Mouse (Mus musculus): ENCODE measurements around the gene Sgsm2. TPM values are rescaled to one million over a fixed set of nuclear protein-coding genes. Genes with fewer than 3 reads are reported as not detected.
"Not testable (repeated sequence)": the region's sequence is repeated elsewhere in the genome, so short reads cannot be mapped to it uniquely, and the experiment has no call there.

The Sgsm2 gene
- total RNA-seq, 4 experiments from 2014 or later: 80.5 to 93.7 (median 88.2) TPM

- DNase-seq (ENCODE audit: low spot score in 2 of 2): peak; percentile 54 to 64
These were observed 67.0 kb downstream of the Sgsm2 start for GRCm38 (mm10) chr11:74829812-74830211.

- DNase-seq (ENCODE audit: low spot score in 2 of 2): no peak
These were observed 67.8 kb downstream of the Sgsm2 start for GRCm38 (mm10) chr11:74828965-74829550.

GRCm38 (mm10) chr11:74828404-74828931 lies 68.4 kb downstream of the Sgsm2 start:
- DNase-seq (ENCODE audit: low spot score in 2 of 2): no peak

- DNase-seq (ENCODE audit: low spot score in 2 of 2): no peak
These were observed 69.0 kb downstream of the Sgsm2 start for GRCm38 (mm10) chr11:74827791-74828403.

GRCm38 (mm10) chr11:74826702-74827101 lies 70.2 kb downstream of the Sgsm2 start:
- no peak for DNase-seq (ENCODE audit: low spot score in 2 of 2)

GRCm38 (mm10) chr11:74826151-74826550 lies 70.7 kb downstream of the Sgsm2 start:
- no peak for DNase-seq (ENCODE audit: low spot score in 2 of 2)

GRCm38 (mm10) chr11:74822746-74823440 lies 74.0 kb downstream of the Sgsm2 start:
- DNase-seq (ENCODE audit: low spot score in 2 of 2): no peak

GRCm38 (mm10) chr11:74821463-74821862 lies 75.4 kb downstream of the Sgsm2 start:
- no peak for DNase-seq (ENCODE audit: low spot score in 2 of 2)

- DNase-seq (ENCODE audit: low spot score in 2 of 2): no peak
These were observed 75.9 kb downstream of the Sgsm2 start for GRCm38 (mm10) chr11:74820921-74821320.

- DNase-seq (ENCODE audit: low spot score in 2 of 2): no peak
These were observed 81.1 kb downstream of the Sgsm2 start for GRCm38 (mm10) chr11:74815795-74816194.

- no peak for DNase-seq (ENCODE audit: low spot score in 2 of 2)
These were observed 85.3 kb downstream of the Sgsm2 start for GRCm38 (mm10) chr11:74811538-74811937.

- not testable (repeated sequence) for DNase-seq (ENCODE audit: low spot score in 2 of 2)
These were observed 85.8 kb downstream of the Sgsm2 start for GRCm38 (mm10) chr11:74811027-74811426.

- no peak for DNase-seq (ENCODE audit: low spot score in 2 of 2)
These were observed 86.7 kb downstream of the Sgsm2 start for GRCm38 (mm10) chr11:74810134-74810533.

- DNase-seq (ENCODE audit: low spot score in 2 of 2): no peak
These were observed 88.5 kb downstream of the Sgsm2 start for GRCm38 (mm10) chr11:74808251-74808853.

- no peak for DNase-seq (ENCODE audit: low spot score in 2 of 2)
These were observed 89.5 kb downstream of the Sgsm2 start for GRCm38 (mm10) chr11:74807246-74807882.

GRCm38 (mm10) chr11:74804081-74804627 lies 92.7 kb downstream of the Sgsm2 start:
- DNase-seq (ENCODE audit: low spot score in 2 of 2): no peak

GRCm38 (mm10) chr11:74800658-74801057 lies 96.2 kb downstream of the Sgsm2 start:
- DNase-seq (ENCODE audit: low spot score in 2 of 2): no peak
